Mouse (Mus musculus): ENCODE results near the gene Kcnh2. TPM values are rescaled to one million over a fixed set of nuclear protein-coding genes. Genes with fewer than 3 reads are reported as not detected.

Kcnh2 gene
- total and polyA plus RNA-seq, 3 experiments = 1.8 to 6.8 TPM; not detected in 1

- DNase-seq (ENCODE audit: low read depth, low spot score) = no peak
- H3K4me1 ChIP-seq (ENCODE audit: control insufficient read depth in 1 of 2, insufficient read depth in 2 of 2, low read length in 2 of 2) = no peaks in the 10 kb centered on the region
- no peak overlapping the region for H3K27ac ChIP-seq (ENCODE audit: control insufficient read depth, low read depth, low read length)
- no peaks in the 10 kb centered on the region for H3K79me2 ChIP-seq (ENCODE audit: control insufficient read depth, insufficient read depth, low read length, poor library complexity)
- H3K36me3 ChIP-seq (ENCODE audit: control insufficient read depth in 1 of 2, insufficient read depth in 2 of 2, low read length in 2 of 2) = no peaks in the 10 kb centered on the region
- H3K4me3 ChIP-seq (ENCODE audit: control insufficient read depth in 1 of 2, insufficient read depth in 1 of 2, low read depth in 2 of 2, low read length in 2 of 2) = no peak overlapping the region
- no peak overlapping the region for H3K9ac ChIP-seq (ENCODE audit: control insufficient read depth, low read depth, low read length, poor library complexity, severe bottlenecking)
- no peak for TF ChIP-seq MYB (IDR thresholded peaks at IDR 0.05; ENCODE audit: low read depth, low read length)
- peaks cover 0 to 10% of the 10 kb centered on the region in 2 experiments; a peak in 3 of 4 replicates for H3K27me3 ChIP-seq (ENCODE audit: control insufficient read depth in 1 of 2, insufficient read depth in 2 of 2, low read length in 2 of 2)
- no peaks in the 10 kb centered on the region for H3K9me3 ChIP-seq (replicated peaks; ENCODE audit: insufficient read depth, low read length)
Observed at GRCm38 (mm10) chr5:24286221-24286970, 65.0 kb downstream of the Kcnh2 start.

GRCm38 (mm10) chr5:24284145-24284544, 67.3 kb downstream of the Kcnh2 start:
- H3K9me3 ChIP-seq (replicated peaks; ENCODE audit: insufficient read depth, low read length) = no peaks in the 10 kb centered on the region
- H3K4me1 ChIP-seq (ENCODE audit: control insufficient read depth in 1 of 2, insufficient read depth in 2 of 2, low read length in 2 of 2) = no peaks in the 10 kb centered on the region
- DNase-seq (ENCODE audit: low read depth, low spot score) = no peak
- H3K79me2 ChIP-seq (ENCODE audit: control insufficient read depth, insufficient read depth, low read length, poor library complexity) = no peaks in the 10 kb centered on the region
- no peak overlapping the region for H3K27ac ChIP-seq (ENCODE audit: control insufficient read depth, low read depth, low read length)
- peaks cover 0 to 13% of the 10 kb centered on the region in 2 experiments; a peak in 3 of 4 replicates for H3K27me3 ChIP-seq (ENCODE audit: control insufficient read depth in 1 of 2, insufficient read depth in 2 of 2, low read length in 2 of 2)
- H3K36me3 ChIP-seq (ENCODE audit: control insufficient read depth in 1 of 2, insufficient read depth in 2 of 2, low read length in 2 of 2) = no peaks in the 10 kb centered on the region
- TF ChIP-seq EP300 (IDR thresholded peaks at IDR 0.05; ENCODE audit: low read depth in 1 of 2, low read length in 2 of 2) = no peak
- TF ChIP-seq UBTF (IDR thresholded peaks at IDR 0.05; ENCODE audit: borderline replicate concordance, insufficient read depth, low read depth, low read length) = no peak
- no peak for TF ChIP-seq JUND (IDR thresholded peaks at IDR 0.05; ENCODE audit: low read depth, low read length)
- TF ChIP-seq GABPA (IDR thresholded peaks at IDR 0.05; ENCODE audit: low read depth, low read length) = no peak
- no peak for TF ChIP-seq POLR2AphosphoS2 (IDR thresholded peaks at IDR 0.05; ENCODE audit: low read length)
- no peak for TF ChIP-seq ZMIZ1 (IDR thresholded peaks at IDR 0.05; ENCODE audit: low read depth, low read length)
- TF ChIP-seq NELFE (IDR thresholded peaks at IDR 0.05; ENCODE audit: low read depth, low read length) = no peak
- TF ChIP-seq MAX (IDR thresholded peaks at IDR 0.05; ENCODE audit: low read length) = no peak
- no peak for TF ChIP-seq CHD1 (IDR thresholded peaks at IDR 0.05; ENCODE audit: low read depth, low read length)
- TF ChIP-seq MAZ (IDR thresholded peaks at IDR 0.05; ENCODE audit: low read depth, low read length) = no peak
- no peak for TF ChIP-seq SIN3A (IDR thresholded peaks at IDR 0.05; ENCODE audit: low read length)
- no peak for TF ChIP-seq POLR2AphosphoS5 (IDR thresholded peaks at IDR 0.05; ENCODE audit: borderline replicate concordance, low read depth, low read length)
- no peak for TF ChIP-seq USF2 (IDR thresholded peaks at IDR 0.05; ENCODE audit: borderline replicate concordance in 1 of 2, insufficient read depth in 1 of 2, low read depth in 1 of 2, low read length in 2 of 2)
- TF ChIP-seq ZC3H11A (IDR thresholded peaks at IDR 0.05; ENCODE audit: low read depth, low read length) = no peak
- TF ChIP-seq MYC (IDR thresholded peaks at IDR 0.05; ENCODE audit: low read depth, low read length) = no peak
- TF ChIP-seq NRF1 (IDR thresholded peaks at IDR 0.05; ENCODE audit: insufficient read depth, low read depth, low read length, poor library complexity, severe bottlenecking) = no peak
- no peak for TF ChIP-seq GATA1 (IDR thresholded peaks at IDR 0.05; ENCODE audit: low read depth, low read length)
- TF ChIP-seq ZKSCAN1 (IDR thresholded peaks at IDR 0.05; ENCODE audit: low read depth, low read length) = no peak
- TF ChIP-seq KAT2A (conservative IDR thresholded peaks at IDR 0.05; ENCODE audit: low read depth, low read length) = no peak
- H3K4me3 ChIP-seq (ENCODE audit: control insufficient read depth in 1 of 2, insufficient read depth in 1 of 2, low read depth in 2 of 2, low read length in 2 of 2) = no peak overlapping the region
- no peak overlapping the region for H3K9ac ChIP-seq (ENCODE audit: control insufficient read depth, low read depth, low read length, poor library complexity, severe bottlenecking)
